Mouse (Mus musculus): ENCODE data around the gene Vwa8. TPM values are rescaled to one million over a fixed set of nuclear protein-coding genes. Genes with fewer than 3 reads are reported as not detected.
"Not testable (repeated sequence)": the region's sequence is repeated elsewhere in the genome, so short reads cannot be mapped to it uniquely, and the experiment has no call there.

The Vwa8 gene
- polyA plus RNA-seq, 1 experiment from 2014 or later, result 22.7 TPM

DNA sequence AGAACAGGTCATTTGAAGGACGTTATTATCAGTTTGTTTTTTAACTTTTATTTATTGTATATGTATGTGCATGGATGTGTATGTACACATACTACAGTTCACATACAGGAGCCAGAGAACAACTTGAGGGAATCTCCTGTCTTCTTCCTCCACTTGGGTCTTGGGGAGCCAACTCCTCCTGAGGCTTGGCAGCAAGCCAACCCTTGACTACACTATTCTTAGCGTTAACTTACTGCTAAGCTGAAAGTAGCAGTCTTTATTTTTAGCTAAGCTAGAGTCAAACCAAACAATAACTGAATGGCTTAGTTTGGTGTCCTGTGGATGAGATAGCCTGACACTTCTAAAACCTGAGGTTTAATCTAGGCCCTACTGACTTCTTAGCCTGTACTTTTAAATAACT, 135.4 kb downstream of the Vwa8 start:
- Histone ChIP-seq H3K9ac (no peak overlapping the region), H3K4me3 (no peak overlapping the region), H3K4me1 (replicated peaks) (peaks cover 14% of the 10 kb centered on the region), H3K4me2 (no peak overlapping the region), H3K27me3 (replicated peaks) (no peaks in the 10 kb centered on the region), H3K27ac (ENCODE audit: poor library complexity, severe bottlenecking) (peak overlapping the region; percentile 75), H3K36me3 (no peaks in the 10 kb centered on the region), H3K9me3 (replicated peaks) (no peaks in the 10 kb centered on the region)
- WGBS, result 45% methylated on average over 2 of the region's 2 CpGs
- ATAC-seq (ENCODE audit: insufficient number of reproducible peaks, low FRiP score), result no peak

DNA sequence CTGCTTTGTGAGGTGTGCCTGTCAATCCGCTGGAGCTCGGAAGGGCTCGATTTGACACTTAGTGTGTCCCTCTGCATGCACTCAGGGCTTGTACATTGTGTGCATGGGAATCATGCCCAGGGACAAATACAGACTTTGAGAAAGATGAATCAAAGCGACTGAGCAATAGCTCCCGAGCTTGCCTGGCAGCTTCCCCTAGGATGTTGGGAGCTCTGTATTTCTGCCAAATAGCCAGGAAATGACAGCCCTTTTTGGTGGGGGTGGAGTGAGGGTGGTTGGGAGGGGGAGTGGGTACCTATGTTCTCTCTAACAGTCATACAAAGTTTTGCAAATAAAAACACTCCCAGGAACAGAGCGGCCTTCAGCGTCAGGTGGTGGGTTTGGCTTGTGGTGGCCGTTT, 138.7 kb downstream of the Vwa8 start:
- no peaks in the 10 kb centered on the region for H3K9me3 ChIP-seq (replicated peaks)

DNA sequence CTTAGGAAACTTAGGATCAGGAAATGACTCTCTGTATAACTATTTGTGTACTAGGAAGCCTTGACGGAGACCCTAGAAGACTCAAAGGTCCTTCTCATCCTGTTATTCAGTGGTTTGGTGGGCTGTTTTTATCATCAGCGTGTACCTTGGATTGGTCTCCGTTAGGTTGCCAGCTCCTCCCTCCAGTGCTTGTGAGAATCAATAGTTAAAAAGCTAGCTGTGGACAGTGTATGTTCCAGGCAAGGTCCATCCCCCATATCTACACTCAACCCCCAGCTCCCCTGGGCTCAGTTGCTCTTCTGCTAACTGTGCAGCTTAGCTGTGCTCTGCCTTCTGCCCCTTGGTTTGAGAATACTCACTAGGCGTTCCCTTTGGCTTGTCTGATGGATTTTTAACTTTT, 143.6 kb downstream of the Vwa8 start:
- H3K4me2 ChIP-seq, result no peak overlapping the region
- H3K27me3 ChIP-seq (replicated peaks), result no peaks in the 10 kb centered on the region
- no peak overlapping the region for H3K4me3 ChIP-seq
- H3K36me3 ChIP-seq, result peaks cover 10% of the 10 kb centered on the region; the same call in 1 of the 2 replicates
- no peak overlapping the region for H3K9ac ChIP-seq
- 73% methylated on average over 4 of the region's 4 CpGs for WGBS
- no peak for ATAC-seq (ENCODE audit: insufficient number of reproducible peaks, low FRiP score)
- H3K4me1 ChIP-seq (replicated peaks), result no peaks in the 10 kb centered on the region
- no peaks in the 10 kb centered on the region for H3K9me3 ChIP-seq (replicated peaks)
- no peak overlapping the region for H3K27ac ChIP-seq (ENCODE audit: poor library complexity, severe bottlenecking)

More for the DNA sequence above, 138.7 kb downstream of the Vwa8 start:
- Histone ChIP-seq H3K4me3 (no peak overlapping the region), H3K27ac (ENCODE audit: poor library complexity, severe bottlenecking) (no peak overlapping the region), H3K4me2 (no peak overlapping the region), H3K9ac (no peak overlapping the region), H3K36me3 (no peaks in the 10 kb centered on the region; the same call in 1 of the 2 replicates), H3K4me1 (replicated peaks) (peaks cover 14% of the 10 kb centered on the region), H3K27me3 (replicated peaks) (no peaks in the 10 kb centered on the region)
- 88% methylated on average over 8 of the region's 8 CpGs for WGBS
- no peak for ATAC-seq (ENCODE audit: insufficient number of reproducible peaks, low FRiP score)

DNA sequence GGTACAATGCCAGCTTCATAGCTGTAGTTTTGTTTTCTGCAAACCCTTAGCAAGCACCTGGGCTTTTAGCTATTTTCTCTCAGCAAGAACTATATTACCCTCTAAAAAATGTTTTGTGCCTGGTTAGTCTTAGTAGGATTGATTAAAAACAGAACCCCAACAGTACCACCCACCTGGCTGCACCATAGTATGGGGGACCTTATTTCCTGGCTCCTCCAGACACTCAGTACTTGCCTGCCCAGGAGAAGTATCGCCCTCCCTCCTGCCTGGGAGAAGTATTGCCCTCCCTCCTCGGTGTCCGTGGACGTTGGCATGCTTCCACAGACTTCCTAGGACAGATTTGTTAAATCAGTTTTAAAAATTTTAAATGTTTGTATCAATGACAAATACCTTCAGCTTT, 144.7 kb downstream of the Vwa8 start:
- no peaks in the 10 kb centered on the region for H3K27me3 ChIP-seq (replicated peaks)
- peaks cover 10% of the 10 kb centered on the region; the same call in 1 of the 2 replicates for H3K36me3 ChIP-seq
- H3K4me2 ChIP-seq, result no peak overlapping the region
- H3K4me3 ChIP-seq, result no peak overlapping the region
- no peak overlapping the region for H3K27ac ChIP-seq (ENCODE audit: poor library complexity, severe bottlenecking)
- no peak overlapping the region for H3K9ac ChIP-seq
- H3K4me1 ChIP-seq (replicated peaks), result no peaks in the 10 kb centered on the region
- 76% methylated on average over 4 of the region's 4 CpGs for WGBS
- ATAC-seq (ENCODE audit: insufficient number of reproducible peaks, low FRiP score), result no peak
- H3K9me3 ChIP-seq (replicated peaks), result no peaks in the 10 kb centered on the region

DNA sequence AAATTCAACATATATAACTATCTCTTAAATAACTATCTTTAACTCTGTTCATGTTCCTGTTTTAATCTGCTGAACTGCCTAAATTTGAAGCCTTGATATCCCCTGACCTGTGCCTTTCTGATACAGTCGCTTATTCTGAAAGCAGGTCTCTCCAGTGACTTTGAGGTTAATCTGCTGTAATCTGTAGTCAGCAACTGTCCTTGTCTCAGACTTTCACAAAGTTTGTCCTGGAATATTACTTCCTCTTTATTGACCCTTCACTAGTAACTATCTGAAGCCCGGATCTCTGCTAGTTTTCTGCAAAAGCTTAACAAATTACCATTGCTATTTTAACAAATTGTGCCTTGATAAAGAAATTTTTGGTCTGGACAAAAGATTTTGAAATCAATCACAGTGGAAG, 147.5 kb downstream of the Vwa8 start:
- Histone ChIP-seq H3K4me3 (no peak overlapping the region), H3K9me3 (replicated peaks) (no peaks in the 10 kb centered on the region), H3K36me3 (peaks cover 10% of the 10 kb centered on the region; the same call in 1 of the 2 replicates), H3K27me3 (replicated peaks) (no peaks in the 10 kb centered on the region), H3K27ac (ENCODE audit: poor library complexity, severe bottlenecking) (no peak overlapping the region), H3K4me1 (replicated peaks) (no peaks in the 10 kb centered on the region), H3K4me2 (no peak overlapping the region), H3K9ac (no peak overlapping the region)
- ATAC-seq (ENCODE audit: insufficient number of reproducible peaks, low FRiP score), result no peak
- WGBS, result 77% methylated on average over 2 of the region's 2 CpGs

DNA sequence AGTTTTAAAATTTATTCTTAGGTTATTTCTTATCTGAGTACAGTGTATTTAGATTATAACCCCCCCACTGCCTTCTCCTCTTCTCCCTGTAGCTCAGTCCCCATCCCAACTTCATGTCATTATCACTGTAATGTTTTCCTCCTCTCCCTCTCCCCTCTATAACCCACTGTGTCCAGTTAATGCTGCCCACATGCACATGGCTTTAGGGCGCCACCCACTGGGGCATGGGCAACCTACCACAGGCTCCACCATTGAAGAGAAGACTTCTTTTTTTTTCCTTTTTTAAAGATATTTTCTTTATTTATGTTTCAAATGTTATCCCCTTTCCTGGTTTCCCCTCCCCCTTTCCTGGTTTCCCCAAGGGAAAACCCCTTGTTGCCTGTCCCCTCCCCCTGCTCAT, 154.7 kb downstream of the Vwa8 start:
- WGBS, result 60% methylated on average over 1 of the region's 1 CpGs
- H3K9me3 ChIP-seq (replicated peaks), result no peaks in the 10 kb centered on the region
- H3K4me3 ChIP-seq, result no peak overlapping the region
- H3K27ac ChIP-seq (ENCODE audit: poor library complexity, severe bottlenecking), result peak overlapping the region; percentile 70; the same call in 1 of the 2 replicates
- ATAC-seq (ENCODE audit: insufficient number of reproducible peaks, low FRiP score), result no peak
- H3K4me1 ChIP-seq (replicated peaks), result peaks cover 23% of the 10 kb centered on the region
- H3K27me3 ChIP-seq (replicated peaks), result no peaks in the 10 kb centered on the region
- 0 out of 2 replicates have a peak overlapping the region, but pooled peaks have one; percentile 10 for H3K4me2 ChIP-seq
- no peaks in the 10 kb centered on the region for H3K36me3 ChIP-seq
- no peak overlapping the region for H3K9ac ChIP-seq

DNA sequence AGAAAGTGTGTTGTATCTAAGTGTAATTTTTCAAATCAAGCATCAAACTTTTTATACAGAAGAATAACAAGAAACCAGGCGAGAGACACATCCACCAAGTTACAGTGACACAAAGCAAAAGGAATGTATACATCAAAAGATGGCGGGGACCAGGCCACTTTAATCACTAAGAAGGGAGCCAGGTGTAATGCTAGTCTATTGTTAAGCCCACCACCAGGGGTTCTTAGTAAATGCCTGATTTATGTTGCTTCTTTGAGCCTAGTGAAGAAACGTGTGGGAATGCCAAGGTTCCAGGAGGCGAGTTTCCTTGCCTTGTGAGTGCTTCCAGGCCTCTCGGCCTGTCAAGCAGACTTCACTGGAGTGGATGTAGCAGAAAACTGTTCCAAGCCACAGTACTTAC, 168.9 kb downstream of the Vwa8 start:
- not testable (repeated sequence) for H3K9ac ChIP-seq, H3K4me3 ChIP-seq
- WGBS, result 84% methylated on average over 5 of the region's 5 CpGs

DNA sequence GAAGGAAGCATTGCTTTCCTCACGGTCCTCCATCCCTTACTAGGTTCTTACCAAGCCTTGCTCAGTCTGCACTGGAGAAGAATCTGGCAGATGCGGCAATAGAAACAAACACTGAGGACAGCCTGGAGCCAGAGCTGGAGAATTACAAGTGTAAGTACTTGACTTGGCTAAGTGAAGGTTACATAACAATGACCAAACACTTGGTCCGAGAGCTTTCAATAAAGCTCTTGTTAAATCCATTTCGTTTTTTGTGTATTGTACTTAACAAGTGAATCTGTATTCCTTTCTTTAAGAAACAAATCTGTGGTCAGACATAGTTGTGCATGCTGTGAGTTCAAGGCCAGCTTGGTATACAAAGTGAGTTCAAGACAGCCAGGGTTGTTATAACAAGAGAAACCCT, 169.7 kb downstream of the Vwa8 start:
- ATAC-seq (ENCODE audit: insufficient number of reproducible peaks, low FRiP score), result no peak
- no peaks in the 10 kb centered on the region for H3K36me3 ChIP-seq
- H3K27me3 ChIP-seq (replicated peaks), result no peaks in the 10 kb centered on the region
- H3K4me2 ChIP-seq, result no peak overlapping the region
- WGBS, result 80% methylated on average over 4 of the region's 4 CpGs
- H3K4me3 ChIP-seq, result no peak overlapping the region
- 0 out of 2 replicates have a peak, but pooled peaks cover 3% of the 10 kb centered on the region for H3K4me1 ChIP-seq (replicated peaks)
- no peak overlapping the region for H3K27ac ChIP-seq (ENCODE audit: poor library complexity, severe bottlenecking)
- no peaks in the 10 kb centered on the region for H3K9me3 ChIP-seq (replicated peaks)
- H3K9ac ChIP-seq, result no peak overlapping the region

More for the DNA sequence above, 168.9 kb downstream of the Vwa8 start:
- H3K4me2 ChIP-seq; H3K27me3 ChIP-seq (replicated peaks); H3K4me1 ChIP-seq (replicated peaks); H3K27ac ChIP-seq (ENCODE audit: poor library complexity, severe bottlenecking); H3K36me3 ChIP-seq; H3K9me3 ChIP-seq (replicated peaks); ATAC-seq (ENCODE audit: insufficient number of reproducible peaks, low FRiP score): not testable (repeated sequence)

DNA sequence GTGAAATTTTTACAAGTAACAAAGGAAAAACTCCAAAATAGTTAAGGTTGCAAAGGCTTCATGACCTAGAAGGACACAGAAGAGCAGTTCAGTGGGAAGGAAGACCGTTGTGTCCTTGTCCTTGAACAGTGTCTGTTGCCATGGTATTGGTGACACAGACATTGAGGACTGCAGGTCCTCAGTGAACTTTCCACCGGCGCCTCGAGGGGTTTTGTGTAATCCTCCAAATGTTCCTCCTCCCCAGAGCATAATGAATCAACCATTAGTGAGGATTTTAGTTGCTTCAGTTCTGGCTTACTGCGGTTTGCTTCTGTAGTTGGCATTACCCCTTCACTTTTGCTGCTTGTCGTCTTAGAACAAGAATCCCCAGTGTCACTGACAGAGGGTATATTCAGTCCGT, 172.9 kb downstream of the Vwa8 start:
- no peak overlapping the region for H3K27ac ChIP-seq (ENCODE audit: poor library complexity, severe bottlenecking)
- 0 out of 2 replicates have a peak, but pooled peaks cover 3% of the 10 kb centered on the region for H3K4me1 ChIP-seq (replicated peaks)
- no peaks in the 10 kb centered on the region for H3K36me3 ChIP-seq
- H3K4me2 ChIP-seq, result no peak overlapping the region
- H3K4me3 ChIP-seq, result no peak overlapping the region
- 62% methylated on average over 7 of the region's 7 CpGs for WGBS
- H3K27me3 ChIP-seq (replicated peaks), result no peaks in the 10 kb centered on the region
- no peaks in the 10 kb centered on the region for H3K9me3 ChIP-seq (replicated peaks)
- no peak for ATAC-seq (ENCODE audit: insufficient number of reproducible peaks, low FRiP score)
- no peak overlapping the region for H3K9ac ChIP-seq

DNA sequence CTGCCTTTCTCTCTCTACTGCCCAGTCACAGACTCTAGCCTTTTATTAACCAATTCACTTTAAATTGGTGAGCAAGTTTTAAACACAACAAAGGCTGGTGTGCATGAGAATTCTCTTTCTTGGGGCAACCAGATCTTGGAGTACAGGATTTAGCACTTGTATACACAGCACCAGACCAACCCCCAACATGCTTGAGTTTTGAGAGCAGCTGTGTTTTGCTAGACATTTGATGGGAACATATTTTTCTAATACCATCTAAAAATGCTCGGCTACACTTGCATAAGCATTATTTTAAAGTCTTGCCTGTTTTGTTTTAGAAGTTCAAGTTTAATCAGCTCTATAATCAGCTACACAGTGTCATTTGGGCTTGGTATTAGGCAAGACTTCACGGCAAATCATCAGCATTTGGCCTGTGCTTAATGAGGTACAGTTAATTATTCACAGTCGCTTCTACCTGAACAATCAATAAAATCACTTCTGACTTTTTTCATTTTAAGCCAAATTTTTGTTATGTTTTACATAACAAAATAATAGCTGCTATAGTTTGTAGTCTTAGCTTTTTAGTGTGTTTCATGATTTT, 180.2 kb downstream of the Vwa8 start:
- Histone ChIP-seq H3K9ac (no peak overlapping the region), H3K36me3 (0 out of 2 replicates have a peak, but pooled peaks cover 4% of the 10 kb centered on the region), H3K27ac (ENCODE audit: poor library complexity, severe bottlenecking) (no peak overlapping the region), H3K27me3 (replicated peaks) (no peaks in the 10 kb centered on the region), H3K4me3 (no peak overlapping the region), H3K9me3 (replicated peaks) (no peaks in the 10 kb centered on the region), H3K4me1 (replicated peaks) (peaks cover 7% of the 10 kb centered on the region; the same call in 1 of the 2 replicates), H3K4me2 (no peak overlapping the region)
- WGBS, result 84% methylated on average over 3 of the region's 3 CpGs
- ATAC-seq (ENCODE audit: insufficient number of reproducible peaks, low FRiP score), result no peak

DNA sequence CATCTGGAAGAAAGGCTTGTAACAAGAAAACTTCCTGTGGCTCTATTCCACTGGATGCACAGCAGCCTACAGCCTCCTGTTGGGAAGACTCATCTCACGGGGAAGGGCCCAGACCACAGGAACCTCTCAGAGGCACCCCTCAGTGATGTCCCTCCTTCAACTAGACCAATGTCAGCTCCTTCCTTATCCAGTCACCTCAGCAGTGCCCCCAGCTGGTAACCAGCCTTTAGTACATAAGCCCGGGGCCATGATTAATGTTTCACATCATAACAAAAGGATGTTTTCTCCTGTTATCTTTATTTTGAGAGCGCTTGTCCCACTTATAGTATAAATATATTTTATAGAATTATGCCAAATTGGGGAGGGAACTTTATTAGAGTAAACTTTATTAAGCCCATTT, 181.9 kb downstream of the Vwa8 start:
- Histone ChIP-seq H3K9ac (no peak overlapping the region), H3K4me3 (no peak overlapping the region)
- 86% methylated on average over 3 of the region's 3 CpGs for WGBS

More for the DNA sequence above, 181.9 kb downstream of the Vwa8 start:
- ATAC-seq (ENCODE audit: insufficient number of reproducible peaks, low FRiP score), result no peak
- Histone ChIP-seq H3K9me3 (replicated peaks) (no peaks in the 10 kb centered on the region), H3K27me3 (replicated peaks) (no peaks in the 10 kb centered on the region), H3K4me1 (replicated peaks) (peaks cover 12% of the 10 kb centered on the region; the same call in 1 of the 2 replicates), H3K27ac (ENCODE audit: poor library complexity, severe bottlenecking) (no peak overlapping the region), H3K4me2 (no peak overlapping the region), H3K36me3 (0 out of 2 replicates have a peak, but pooled peaks cover 4% of the 10 kb centered on the region)

All from heart, embryonic 12.5 days (tissue).